Mouse (Mus musculus) intestine, embryonic 14.5 days (tissue): ENCODE measurements around the gene Traf3ip2. TPM values are rescaled to one million over a fixed set of nuclear protein-coding genes. Genes with fewer than 3 reads are reported as not detected.

Source experiments
- ATAC-seq: fragments of 200-750 bp; cut with Nextera tagmentation; replicated peaks from 2 replicates; pipeline ENCODE4 v1.8.0; 2017; ENCODE audit warnings: low read depth, moderate number of reproducible peaks, moderate TSS enrichment, moderate library complexity; ENCODE audit not compliant: low FRiP score, low TSS enrichment
- DNase-seq: peaks from one replicate; pipeline ENCODE4 v3.0.0-alpha.2; 2018; ENCODE audit warnings: low spot score
- H3K27ac ChIP-seq: fragments of 300-500 bp; sonication (generic); 2 replicates; pipeline ENCODE4 v1.5.1; 2014; ENCODE audit warnings: low read depth, mild to moderate bottlenecking, control low read depth
- H3K27me3 ChIP-seq: fragments of 300-500 bp; sonication (generic); replicated peaks from 2 replicates; pipeline ENCODE4 v1.6.1; 2014; ENCODE audit warnings: low read length, control low read depth; ENCODE audit not compliant: control insufficient read depth, insufficient read depth
- H3K36me3 ChIP-seq: fragments of 300-500 bp; sonication (generic); 2 replicates; pipeline ENCODE4 v1.6.1; 2014; ENCODE audit warnings: low read length, control low read depth; ENCODE audit not compliant: control insufficient read depth, insufficient read depth
- H3K4me1 ChIP-seq: fragments of 300-500 bp; sonication (generic); replicated peaks from 2 replicates; pipeline ENCODE4 v1.6.1; 2014; ENCODE audit warnings: low read length, control low read depth, mixed read lengths; ENCODE audit not compliant: control insufficient read depth, insufficient read depth
- H3K4me2 ChIP-seq: fragments of 300-500 bp; sonication (generic); 2 replicates; pipeline ENCODE4 v1.6.1; 2014; ENCODE audit warnings: low read length
- H3K4me3 ChIP-seq: fragments of 300-500 bp; sonication (generic); 2 replicates; pipeline ENCODE4 v1.5.1; 2014; ENCODE audit warnings: low read depth, low read length, control low read depth, mixed read lengths
- H3K9ac ChIP-seq: fragments of 300-500 bp; sonication (generic); 2 replicates; pipeline ENCODE4 v1.6.1; 2014; ENCODE audit warnings: mild to moderate bottlenecking, low read length
- H3K9me3 ChIP-seq: fragments of 300-500 bp; sonication (generic); 2 replicates; pipeline ENCODE4 v1.6.1; 2016; ENCODE audit warnings: low read length, control low read depth; ENCODE audit not compliant: control insufficient read depth
- WGBS: fragments of 180-500 bp; shearing (Covaris S2); extraction: QIAGEN DNeasy Blood & Tissue Kit; methylation state at CpG from one replicate; pipeline ENCODE4 v1.1.7; 2014; 5-methylcytosine and 5-hydroxymethylcytosine counted together
- polyA plus RNA-seq: library from polyadenylated mRNA; unstranded; fragments of >200 nt; fragmentation: Nextera tagmentation; extraction: Ambion mirVana; gene quantifications from 2 replicates; pipeline ENCODE4 v1.2.1, GENCODE M21; 2014

The Traf3ip2 gene
- polyA plus RNA-seq, 1 experiment from 2014 or later = 28.5 TPM

DNA sequence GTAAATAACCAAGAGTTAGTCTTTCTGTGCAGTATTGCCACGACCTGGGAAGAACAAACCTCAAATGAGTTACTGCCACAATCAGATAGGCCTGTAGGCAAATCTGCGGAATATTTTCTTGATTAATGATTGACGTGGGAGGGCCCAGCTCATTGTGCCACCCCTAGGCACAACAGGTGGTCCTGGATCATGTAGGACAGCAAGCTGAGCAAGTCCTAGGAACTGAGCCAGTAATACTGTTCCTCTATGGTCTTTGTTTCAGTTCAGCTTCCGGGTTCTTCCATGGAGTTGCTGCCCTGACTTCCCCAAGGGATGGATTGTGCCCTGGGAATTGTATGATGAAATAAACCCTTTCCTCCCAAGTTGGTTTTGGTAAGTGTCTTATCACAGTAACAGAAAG, 68.3 kb downstream of the Traf3ip2 start:
- Histone ChIP-seq H3K4me3 (no peak overlapping the region), H3K9ac (no peak overlapping the region), H3K27me3 (no peaks in the 10 kb centered on the region), H3K4me1 (peaks cover 5% of the 10 kb centered on the region; the same call in 1 of the 2 replicates), H3K4me2 (no peak overlapping the region), H3K36me3 (0 out of 2 replicates have a peak, but pooled peaks cover 6% of the 10 kb centered on the region), H3K27ac (no peak overlapping the region), H3K9me3 (no peaks in the 10 kb centered on the region)
- DNase-seq (no peak), ATAC-seq (no peak)
- WGBS = 73% methylated on average over 4 of the region's 4 CpGs

DNA sequence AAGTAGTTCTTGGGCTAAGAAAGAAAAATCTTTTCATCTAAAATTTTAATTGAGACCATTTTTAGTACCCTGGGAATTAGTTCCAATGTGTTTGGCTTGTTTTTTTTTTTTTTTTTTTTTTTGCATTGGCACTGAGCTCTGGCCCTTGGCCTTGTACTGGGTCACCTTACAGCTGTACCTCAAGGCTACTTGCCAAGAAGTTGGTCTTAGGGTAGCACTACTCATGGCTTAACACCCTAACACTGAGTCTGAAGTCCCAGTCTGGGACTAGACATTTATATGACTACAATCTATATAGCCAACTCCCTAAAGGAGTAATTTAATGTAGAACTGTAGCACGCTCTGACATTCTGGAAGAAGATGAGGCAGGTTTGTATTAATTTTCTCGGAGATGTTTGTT, 69.8 kb downstream of the Traf3ip2 start:
- Histone ChIP-seq H3K9me3 (no peaks in the 10 kb centered on the region), H3K4me3 (no peak overlapping the region), H3K4me2 (no peak overlapping the region), H3K27me3 (no peaks in the 10 kb centered on the region), H3K27ac (no peak overlapping the region), H3K36me3 (0 out of 2 replicates have a peak, but pooled peaks cover 6% of the 10 kb centered on the region), H3K4me1 (peaks cover 5% of the 10 kb centered on the region; the same call in 1 of the 2 replicates), H3K9ac (no peak overlapping the region)
- WGBS = 67% methylated on average over 2 of the region's 2 CpGs
- ATAC-seq (no peak), DNase-seq (no peak)

DNA sequence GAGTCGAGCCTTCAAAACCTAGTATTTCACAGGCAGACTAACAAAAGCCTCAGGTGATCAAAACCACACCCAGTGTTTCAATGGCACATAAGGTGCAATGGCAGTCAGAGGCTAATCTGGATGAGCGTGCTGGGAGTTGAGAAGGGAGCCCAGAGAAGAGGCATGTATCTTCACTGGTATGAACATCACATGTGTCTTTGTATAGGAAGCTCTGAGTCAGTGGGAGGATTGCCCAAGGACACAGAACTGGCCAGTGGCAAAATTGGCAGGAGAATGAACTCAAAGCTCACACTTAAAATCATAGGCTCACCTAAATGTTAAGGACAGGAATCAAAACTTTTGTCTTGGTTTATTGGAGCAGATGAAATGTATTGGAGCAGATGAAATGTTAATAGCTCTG, 70.7 kb downstream of the Traf3ip2 start:
- Histone ChIP-seq H3K27ac (no peak overlapping the region), H3K36me3 (0 out of 2 replicates have a peak, but pooled peaks cover 6% of the 10 kb centered on the region), H3K9ac (no peak overlapping the region), H3K27me3 (no peaks in the 10 kb centered on the region), H3K4me1 (peaks cover 9% of the 10 kb centered on the region), H3K4me3 (no peak overlapping the region), H3K9me3 (no peaks in the 10 kb centered on the region), H3K4me2 (no peak overlapping the region)
- no peak for ATAC-seq
- WGBS = 91% methylated on average over 2 of the region's 2 CpGs
- no peak for DNase-seq

DNA sequence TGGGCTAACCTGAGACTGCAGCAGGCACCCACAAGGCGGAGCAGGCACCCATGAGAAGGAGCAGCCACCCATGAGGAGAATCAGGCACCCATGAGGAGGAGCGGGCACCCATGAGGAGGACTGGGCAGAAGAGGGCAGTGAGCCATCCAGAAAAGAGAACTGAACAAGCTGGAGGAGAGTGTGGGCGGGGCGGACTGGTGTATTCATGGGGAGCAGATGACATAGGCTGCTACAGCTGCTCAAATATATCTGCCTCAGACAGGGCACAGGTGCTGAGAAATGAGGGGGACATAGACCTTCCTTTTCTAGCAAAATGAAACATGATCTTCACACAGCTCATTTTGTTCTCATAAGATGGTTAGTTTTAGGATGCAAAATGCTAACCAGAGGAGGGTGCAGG, 74.1 kb downstream of the Traf3ip2 start:
- no peak overlapping the region for H3K4me3 ChIP-seq
- H3K27me3 ChIP-seq = no peaks in the 10 kb centered on the region
- no peak overlapping the region for H3K27ac ChIP-seq
- H3K9me3 ChIP-seq = no peaks in the 10 kb centered on the region
- no peaks in the 10 kb centered on the region for H3K36me3 ChIP-seq
- DNase-seq = no peak
- WGBS = 99% methylated on average over 4 of the region's 4 CpGs
- H3K4me2 ChIP-seq = no peak overlapping the region
- ATAC-seq = no peak
- no peak overlapping the region for H3K9ac ChIP-seq
- peaks cover 9% of the 10 kb centered on the region for H3K4me1 ChIP-seq

DNA sequence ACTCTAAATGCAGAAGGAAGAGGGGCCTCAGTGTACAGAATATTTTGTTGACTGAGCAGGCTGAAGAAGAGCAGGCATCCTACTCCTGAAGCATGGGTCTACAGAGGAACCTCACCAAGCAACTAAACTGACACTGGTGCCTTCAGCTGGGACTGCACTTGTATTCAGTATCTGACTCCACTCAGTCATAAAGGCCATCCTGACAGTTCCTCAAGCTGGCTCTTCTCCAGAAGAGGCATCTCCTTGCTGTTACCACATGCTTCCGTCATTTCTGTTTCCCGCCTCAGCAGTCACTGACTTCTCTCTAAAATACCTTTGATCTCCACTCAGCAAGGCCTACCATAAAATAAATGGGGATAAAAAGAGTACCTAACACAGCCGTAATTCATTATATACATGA, 75.1 kb downstream of the Traf3ip2 start:
- DNase-seq (no peak), ATAC-seq (no peak)
- H3K36me3 ChIP-seq = no peaks in the 10 kb centered on the region
- no peak overlapping the region for H3K9ac ChIP-seq
- H3K4me3 ChIP-seq = no peak overlapping the region
- 62% methylated on average over 3 of the region's 3 CpGs for WGBS
- H3K4me1 ChIP-seq = peaks cover 9% of the 10 kb centered on the region
- H3K9me3 ChIP-seq = no peaks in the 10 kb centered on the region
- H3K27ac ChIP-seq = no peak overlapping the region
- H3K4me2 ChIP-seq = no peak overlapping the region
- H3K27me3 ChIP-seq = no peaks in the 10 kb centered on the region

DNA sequence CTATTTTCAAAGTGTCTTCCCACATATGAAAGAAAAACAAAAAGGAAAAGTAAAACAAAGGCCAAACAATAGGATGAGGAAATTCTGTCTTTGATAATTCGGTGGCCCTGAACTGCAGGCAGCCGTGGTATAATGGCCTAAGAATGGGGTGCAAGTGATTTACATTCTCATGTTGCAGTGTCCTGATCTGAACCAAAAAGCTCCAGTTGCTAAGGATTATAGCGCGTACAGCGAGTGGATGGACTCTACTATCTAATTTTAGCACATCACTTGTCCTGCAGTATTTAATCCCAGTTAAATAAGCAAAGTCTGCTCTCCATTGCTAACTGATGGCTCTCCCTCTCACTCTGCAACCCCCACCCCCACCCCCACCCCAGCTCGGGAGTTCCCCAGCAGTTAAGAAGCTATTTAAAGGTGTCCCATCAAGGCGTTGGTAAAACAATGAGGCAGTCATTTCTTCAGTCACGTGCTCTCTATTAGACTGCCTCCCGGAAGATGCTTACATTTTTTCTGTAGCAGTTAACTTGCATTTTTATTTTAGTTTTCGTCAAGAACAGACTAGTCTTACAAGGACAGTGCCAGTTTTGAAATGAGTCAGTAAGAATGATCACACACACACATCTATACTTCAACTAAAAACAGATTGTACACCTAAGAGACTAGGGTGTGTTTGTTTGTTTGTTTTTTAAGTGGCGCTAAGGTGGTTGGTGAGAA, 78.8 kb downstream of the Traf3ip2 start:
- Histone ChIP-seq H3K9ac (no peak overlapping the region), H3K4me3 (no peak overlapping the region), H3K4me2 (no peak overlapping the region), H3K27me3 (no peaks in the 10 kb centered on the region), H3K9me3 (no peaks in the 10 kb centered on the region), H3K36me3 (no peaks in the 10 kb centered on the region), H3K4me1 (peaks cover 4% of the 10 kb centered on the region; the same call in 1 of the 2 replicates), H3K27ac (no peak overlapping the region)
- 48% methylated on average over 11 of the region's 11 CpGs for WGBS
- DNase-seq = no peak
- ATAC-seq = no peak

DNA sequence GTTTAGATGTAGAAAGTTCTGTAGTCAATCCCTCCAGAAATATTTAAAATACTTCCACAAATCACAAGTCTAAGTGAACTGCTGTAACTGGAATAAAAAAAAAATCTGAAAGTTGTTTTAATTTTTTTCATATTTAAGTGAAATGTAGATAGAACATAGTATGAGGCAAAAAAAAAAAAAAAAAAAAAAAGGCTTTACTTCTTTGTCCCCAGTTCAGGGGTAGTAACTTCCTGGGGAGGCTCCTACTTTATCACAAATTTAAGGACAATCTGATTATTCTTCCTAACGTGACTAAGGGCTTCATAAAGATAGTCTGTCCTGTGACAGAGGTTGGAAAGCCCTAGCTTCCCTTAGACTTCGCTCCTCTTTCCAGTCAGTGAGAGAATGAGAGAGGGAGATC, 79.4 kb downstream of the Traf3ip2 start:
- no peaks in the 10 kb centered on the region for H3K27me3 ChIP-seq
- no peak overlapping the region for H3K9ac ChIP-seq
- H3K4me3 ChIP-seq = no peak overlapping the region
- H3K36me3 ChIP-seq = no peaks in the 10 kb centered on the region
- H3K4me1 ChIP-seq = peaks cover 4% of the 10 kb centered on the region; the same call in 1 of the 2 replicates
- no peak for ATAC-seq
- no peak for DNase-seq
- H3K27ac ChIP-seq = no peak overlapping the region
- no peak overlapping the region for H3K4me2 ChIP-seq
- H3K9me3 ChIP-seq = no peaks in the 10 kb centered on the region
- WGBS = 65% methylated on average over 2 of the region's 2 CpGs
